Mouse (Mus musculus) heart, adult 2 months (tissue): ENCODE data around the gene Tsks.

Experiments used
- CTCF ChIP-seq: fragments of 200-600 bp; IDR thresholded peaks from 2 replicates; pipeline ENCODE4 v1.8.1; 2022; ENCODE audit warnings: antibody characterized with exemption, mild to moderate bottlenecking, moderate library complexity
- EP300 ChIP-seq: fragments of 200-500 bp; IDR thresholded peaks from 2 replicates; pipeline ENCODE4 v1.6.1; 2011; ENCODE audit warnings: low read depth, low read length, control low read depth; ENCODE audit not compliant: insufficient read depth
- POLR2A ChIP-seq: fragments of 200-500 bp; IDR thresholded peaks from 2 replicates; pipeline ENCODE4 v1.6.1; 2011; ENCODE audit warnings: mild to moderate bottlenecking, low read depth, low read length, control low read depth; ENCODE audit not compliant: insufficient read depth

- no peak for TF ChIP-seq EP300
- TF ChIP-seq CTCF: no peak
- TF ChIP-seq POLR2A: no peak
These were observed 11.3 kb downstream of the Tsks start for GRCm38 (mm10) chr7:44954091-44954885.
